Mouse (Mus musculus) heart, postnatal 0 days (tissue): Measurements from ENCODE around the gene Immp2l. TPM values are rescaled to one million over a fixed set of nuclear protein-coding genes. Genes with fewer than 3 reads are reported as not detected.
A peak's percentile ranks its signal among the peaks of the same experiment; 100 is the strongest.

Source experiments
- ATAC-seq: fragments of 200-750 bp; cut with Nextera tagmentation; 2 replicates; pipeline ENCODE4 v1.8.0; 2017; ENCODE audit warnings: low read depth, moderate number of reproducible peaks, moderate library complexity; ENCODE audit not compliant: insufficient read depth
- DNase-seq: peaks from one replicate; pipeline ENCODE4 v3.0.0-alpha.2; 2016; ENCODE audit warnings: low spot score
- H3K27ac ChIP-seq: fragments of 300-500 bp; sonication (generic); 2 replicates; pipeline ENCODE4 v1.5.1; 2014; ENCODE audit warnings: low read depth, mild to moderate bottlenecking
- H3K27me3 ChIP-seq: fragments of 300-500 bp; sonication (generic); 2 replicates; pipeline ENCODE4 v1.6.1; 2014; ENCODE audit warnings: low read length, mixed read lengths; ENCODE audit not compliant: control insufficient read depth, insufficient read depth
- H3K36me3 ChIP-seq: fragments of 300-500 bp; sonication (generic); replicated peaks from 2 replicates; pipeline ENCODE4 v1.6.1; 2014; ENCODE audit warnings: low read length, mixed read lengths; ENCODE audit not compliant: control insufficient read depth, insufficient read depth
- H3K4me1 ChIP-seq: fragments of 300-500 bp; sonication (generic); 2 replicates; pipeline ENCODE4 v1.6.1; 2014; ENCODE audit warnings: antibody characterized with exemption; ENCODE audit not compliant: control insufficient read depth, insufficient read depth
- H3K4me2 ChIP-seq: fragments of 300-500 bp; sonication (generic); 2 replicates; pipeline ENCODE4 v1.6.1; 2014; ENCODE audit warnings: low read depth, mild to moderate bottlenecking, low read length, moderate library complexity
- H3K4me3 ChIP-seq: fragments of 300-500 bp; sonication (generic); 2 replicates; pipeline ENCODE4 v1.5.1; 2014; ENCODE audit warnings: low read depth, low read length
- H3K9ac ChIP-seq: fragments of 300-500 bp; sonication (generic); replicated peaks from 2 replicates; pipeline ENCODE4 v1.6.1; 2014; ENCODE audit warnings: low read depth, low read length, mixed read lengths
- H3K9me3 ChIP-seq: fragments of 300-500 bp; sonication (generic); replicated peaks from 2 replicates; pipeline ENCODE4 v1.6.1; 2016; ENCODE audit warnings: low read length; ENCODE audit not compliant: control insufficient read depth
- CTCF ChIP-seq: IDR thresholded peaks from 2 replicates; pipeline ENCODE4 v1.5.1; 2016; ENCODE audit warnings: antibody characterized with exemption, control low read depth, low read depth
- EP300 ChIP-seq: IDR thresholded peaks from 2 replicates; pipeline ENCODE4 v1.6.1; 2016; ENCODE audit warnings: antibody characterized with exemption, low read depth
- WGBS: fragments of 180-500 bp; shearing (Covaris S2); extraction: QIAGEN DNeasy Blood & Tissue Kit; methylation state at CpG from one replicate; pipeline ENCODE4 v1.1.7; 2014; 5-methylcytosine and 5-hydroxymethylcytosine counted together
- polyA plus RNA-seq: library from polyadenylated mRNA; unstranded; fragments of >200 nt; fragmentation: Nextera tagmentation; extraction: Ambion mirVana; gene quantifications from 2 replicates; pipeline ENCODE4 v1.2.1, GENCODE M21; 2015
- total RNA-seq: library from RNA; depleted of rRNA; stranded (reverse); fragments of >200 nt; gene quantifications from 2 replicates; pipeline ENCODE4 v1.2.3, GENCODE M21; 2014; ENCODE audit warnings: low replicate concordance; rRNA removed

The Immp2l gene
- total RNA-seq (3.6 and 8.5 TPM in 2 replicates), polyA plus RNA-seq (10.8 and 14.1 TPM in 2 replicates)

DNA sequence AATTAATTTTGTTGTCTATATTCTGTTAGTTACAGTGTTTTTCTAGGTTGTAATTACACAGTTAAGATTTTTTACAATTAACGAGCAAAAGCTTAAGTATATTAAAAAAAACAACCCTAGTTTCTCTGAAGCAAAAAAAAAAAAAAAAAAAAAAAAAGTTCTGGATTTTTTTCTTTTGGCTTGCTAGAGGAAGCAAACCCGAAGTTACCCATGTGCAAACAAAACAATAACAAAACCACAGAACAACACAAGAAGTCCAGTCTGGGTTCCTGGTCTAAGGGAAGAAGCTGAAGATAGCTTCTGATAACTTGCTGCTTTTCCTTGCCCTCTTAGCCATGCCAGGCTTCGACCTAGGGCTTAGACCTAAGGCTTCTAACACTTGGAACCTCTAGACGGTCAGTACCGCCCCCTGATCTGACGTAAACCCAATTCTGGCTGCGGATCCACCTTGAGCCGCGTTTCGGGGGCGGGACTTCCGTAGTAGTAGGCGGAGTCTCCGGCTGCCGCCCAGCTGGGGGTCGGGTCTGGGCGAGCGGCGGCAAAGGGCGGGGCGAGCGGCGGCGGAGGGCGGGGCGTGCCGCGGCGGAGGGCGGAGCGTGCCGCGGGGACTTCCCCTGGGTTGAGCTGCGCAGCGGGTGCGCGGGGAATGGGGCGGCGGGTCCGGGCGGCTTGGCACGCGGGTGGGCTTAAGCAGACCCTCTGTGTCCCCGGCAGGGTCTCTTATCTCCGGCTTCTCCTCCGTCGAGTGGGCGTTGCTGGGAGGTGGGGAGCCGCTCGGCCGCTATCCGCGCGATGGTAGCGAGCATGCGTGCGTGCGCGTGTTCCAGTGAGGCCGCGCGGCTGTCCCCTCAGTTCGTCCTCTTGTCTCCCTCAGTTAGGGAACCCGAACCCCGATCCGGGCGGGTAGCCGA lies at the start of gene Immp2l:
Gene Immp2l, plus strand, starts transcription at position 580 of the 911 bp plus-strand sequence.
- H3K36me3 ChIP-seq: no peaks in the 10 kb centered on the region
- peak within 1 kb of the TSS; percentile 72 for H3K4me3 ChIP-seq
- H3K9ac ChIP-seq: peak within 1 kb of the TSS; percentile 50
- H3K9me3 ChIP-seq: 0 out of 2 replicates have a peak, but pooled peaks cover 3% of the 10 kb centered on the region
- TF ChIP-seq CTCF (no peak), EP300 (no peak)
- DNase-seq: peak; percentile 89
- WGBS: 3% methylated on average over 56 of the region's 68 CpGs
- peak within 1 kb of the TSS; percentile 74 for H3K4me2 ChIP-seq
- H3K27ac ChIP-seq: 0 out of 2 replicates have a peak within 1 kb of the TSS, but pooled peaks have one; percentile 3
- no peaks in the 10 kb centered on the region for H3K27me3 ChIP-seq
- ATAC-seq: peak; percentile 99
- no peaks in the 10 kb centered on the region for H3K4me1 ChIP-seq

DNA sequence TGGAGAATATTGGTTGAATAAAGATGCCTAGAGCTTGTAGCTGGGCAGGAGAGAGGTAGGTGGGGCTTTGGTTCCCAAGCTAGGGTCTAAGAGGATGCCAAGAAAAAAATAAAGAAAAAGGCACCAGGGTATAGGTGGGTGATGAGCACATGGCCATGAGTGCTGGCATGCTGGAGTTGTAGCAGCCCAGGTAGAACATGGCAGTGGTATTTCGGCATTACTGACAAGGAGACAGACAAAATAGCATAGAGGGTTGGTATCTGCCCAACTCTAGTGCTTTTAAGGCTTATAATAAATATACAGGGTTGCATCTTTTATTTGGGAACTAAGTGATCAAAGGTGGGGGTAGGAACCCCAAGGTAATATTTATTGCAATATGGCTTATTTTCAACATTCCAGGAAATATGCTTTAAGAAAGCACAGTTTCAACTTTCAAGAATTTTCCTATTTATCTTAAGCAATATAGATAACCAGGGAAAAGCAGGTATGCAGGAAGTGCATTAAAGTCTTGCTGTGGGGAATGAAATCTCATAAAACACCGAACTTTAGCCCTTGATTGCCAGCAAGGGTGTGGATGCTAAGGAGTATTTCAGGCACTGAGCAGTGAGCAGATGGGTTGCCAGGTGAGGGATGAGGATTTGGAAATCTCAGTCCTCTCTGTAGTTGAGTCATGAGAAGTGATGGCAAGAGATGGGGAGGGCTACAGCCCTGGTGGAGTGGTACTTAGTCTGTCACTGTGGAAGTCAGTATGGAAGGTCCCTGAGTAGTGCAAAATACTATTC lies 45.0 kb upstream of the Immp2l start:
- Histone ChIP-seq H3K27ac (no peak overlapping the region), H3K4me2 (no peak overlapping the region), H3K4me3 (no peak overlapping the region), H3K27me3 (no peaks in the 10 kb centered on the region), H3K36me3 (no peaks in the 10 kb centered on the region), H3K4me1 (no peaks in the 10 kb centered on the region), H3K9me3 (no peaks in the 10 kb centered on the region), H3K9ac (no peak overlapping the region)
- DNase-seq (no peak), ATAC-seq (no peak)
- WGBS: 74% methylated on average over 2 of the region's 2 CpGs
- TF ChIP-seq EP300 (no peak), CTCF (no peak)

DNA sequence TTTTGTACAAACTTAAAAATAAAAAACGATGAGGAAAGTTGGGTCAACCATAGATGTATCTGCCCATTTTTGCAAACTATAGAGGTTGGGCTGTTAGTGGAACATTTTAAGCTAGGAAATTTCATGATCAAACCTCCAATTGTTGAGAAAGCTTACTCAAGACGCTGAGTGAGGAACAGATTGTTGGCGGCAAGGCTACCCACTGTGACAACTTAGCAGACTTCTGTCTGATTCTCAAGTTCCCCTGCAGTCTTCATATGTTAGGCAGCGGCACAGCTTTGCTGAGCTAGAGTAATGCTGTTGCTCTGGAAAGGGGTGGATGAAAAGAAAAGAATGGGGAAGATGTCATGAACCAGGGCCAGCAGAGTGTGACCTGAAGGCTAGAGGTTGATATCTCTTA lies 44.2 kb upstream of the Immp2l start:
- Histone ChIP-seq H3K9ac (no peak overlapping the region), H3K9me3 (no peaks in the 10 kb centered on the region), H3K36me3 (no peaks in the 10 kb centered on the region), H3K27ac (no peak overlapping the region), H3K4me1 (no peaks in the 10 kb centered on the region), H3K27me3 (no peaks in the 10 kb centered on the region), H3K4me2 (no peak overlapping the region), H3K4me3 (no peak overlapping the region)
- DNase-seq (no peak), ATAC-seq (no peak)
- TF ChIP-seq CTCF (no peak), EP300 (no peak)
- WGBS: 72% methylated on average over 4 of the region's 4 CpGs

DNA sequence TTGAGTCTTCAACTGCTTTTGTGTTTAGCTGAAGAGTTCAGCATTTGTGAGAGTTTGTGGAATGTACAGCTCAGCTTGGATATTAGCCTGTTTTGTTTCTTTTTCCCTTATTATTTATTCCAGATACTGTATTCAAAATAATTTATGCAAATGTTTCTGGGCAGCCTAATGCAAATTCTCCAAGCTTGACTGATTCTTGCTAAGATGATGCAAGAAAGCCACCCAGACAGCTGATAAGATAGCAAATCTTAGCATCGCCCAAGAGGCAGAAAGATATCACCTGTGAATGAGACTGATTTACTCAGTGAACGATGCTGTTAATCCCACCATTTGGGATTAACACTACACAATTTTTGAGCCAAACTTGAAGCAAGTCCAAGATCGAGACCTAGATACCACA lies 43.7 kb upstream of the Immp2l start:
- no peak overlapping the region for H3K9ac ChIP-seq
- H3K9me3 ChIP-seq: no peaks in the 10 kb centered on the region
- WGBS: 56% methylated on average over 3 of the region's 3 CpGs
- no peak overlapping the region for H3K4me2 ChIP-seq
- H3K4me1 ChIP-seq: no peaks in the 10 kb centered on the region
- TF ChIP-seq CTCF: no peak
- TF ChIP-seq EP300: no peak
- ATAC-seq (no peak), DNase-seq (no peak)
- H3K36me3 ChIP-seq: no peaks in the 10 kb centered on the region
- H3K27me3 ChIP-seq: no peaks in the 10 kb centered on the region
- H3K4me3 ChIP-seq: no peak overlapping the region
- no peak overlapping the region for H3K27ac ChIP-seq

DNA sequence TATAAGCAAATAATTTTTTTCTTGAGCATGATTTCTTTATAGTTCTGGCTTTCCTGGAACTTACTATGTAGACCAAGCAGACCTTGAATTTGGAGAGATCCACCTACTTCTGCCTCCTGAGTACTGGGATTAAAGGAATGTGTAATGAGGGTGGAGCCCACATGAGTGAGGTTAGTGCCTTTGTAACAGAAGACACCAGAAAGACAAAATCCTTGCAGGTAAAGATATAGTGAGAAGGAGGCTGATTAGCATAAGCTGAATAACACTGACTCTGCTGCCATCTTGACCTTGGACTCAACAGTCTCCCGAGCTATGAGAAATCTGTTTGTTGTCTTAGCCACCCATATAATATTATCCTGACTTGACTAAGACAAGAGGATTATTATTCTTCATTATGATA lies 40.9 kb upstream of the Immp2l start:
- Histone ChIP-seq H3K27me3 (no peaks in the 10 kb centered on the region), H3K9me3 (no peaks in the 10 kb centered on the region), H3K36me3 (no peaks in the 10 kb centered on the region), H3K9ac (no peak overlapping the region), H3K4me3 (no peak overlapping the region), H3K4me1 (no peaks in the 10 kb centered on the region), H3K4me2 (no peak overlapping the region), H3K27ac (no peak overlapping the region)
- 72% methylated on average over 1 of the region's 1 CpGs for WGBS
- DNase-seq (no peak), ATAC-seq (no peak)
- no peak for TF ChIP-seq CTCF
- TF ChIP-seq EP300: no peak
